Mouse (Mus musculus) embryonic facial prominence, embryonic 14.5 days (tissue): Measurements from ENCODE around the gene Tnnt2. TPM values are rescaled to one million over a fixed set of nuclear protein-coding genes. Genes with fewer than 3 reads are reported as not detected.

Experiments used
- ATAC-seq: fragments of 200-750 bp; cut with Nextera tagmentation; 2 replicates; pipeline ENCODE4 v1.8.0; 2017; ENCODE audit warnings: low read depth, moderate number of reproducible peaks, moderate TSS enrichment
- DNase-seq: peaks from one replicate; pipeline ENCODE4 v3.0.0-alpha.2; 2015; ENCODE audit warnings: low spot score
- H3K27ac ChIP-seq: fragments of 300-500 bp; sonication (generic); replicated peaks from 2 replicates; pipeline ENCODE4 v1.5.1; 2014; ENCODE audit warnings: low read depth, mild to moderate bottlenecking, low read length, moderate library complexity
- H3K27me3 ChIP-seq: fragments of 300-500 bp; sonication (generic); replicated peaks from 2 replicates; pipeline ENCODE4 v1.6.1; 2014; ENCODE audit warnings: low read length; ENCODE audit not compliant: control insufficient read depth, insufficient read depth
- H3K36me3 ChIP-seq: fragments of 300-500 bp; sonication (generic); 2 replicates; pipeline ENCODE4 v1.6.1; 2014; ENCODE audit warnings: low read length, mixed read lengths; ENCODE audit not compliant: control insufficient read depth, insufficient read depth
- H3K4me1 ChIP-seq: fragments of 300-500 bp; sonication (generic); 2 replicates; pipeline ENCODE4 v1.6.1; 2014; ENCODE audit warnings: antibody characterized with exemption, low read length; ENCODE audit not compliant: control insufficient read depth, insufficient read depth
- H3K4me2 ChIP-seq: fragments of 300-500 bp; sonication (generic); 2 replicates; pipeline ENCODE4 v1.6.1; 2014; ENCODE audit warnings: low read depth, mild to moderate bottlenecking, low read length, moderate library complexity, mixed read lengths
- H3K4me3 ChIP-seq: fragments of 300-500 bp; sonication (generic); 2 replicates; pipeline ENCODE4 v1.5.1; 2014; ENCODE audit warnings: low read depth, mild to moderate bottlenecking, low read length
- H3K9ac ChIP-seq: fragments of 300-500 bp; sonication (generic); 2 replicates; pipeline ENCODE4 v1.6.1; 2014; ENCODE audit warnings: low read depth, mild to moderate bottlenecking, low read length, moderate library complexity, mixed read lengths
- H3K9me3 ChIP-seq: fragments of 300-500 bp; sonication (generic); 2 replicates; pipeline ENCODE4 v1.6.1; 2016; ENCODE audit warnings: low read length; ENCODE audit not compliant: control insufficient read depth
- WGBS: fragments of 180-500 bp; shearing (Covaris S2); extraction: QIAGEN DNeasy Blood & Tissue Kit; methylation state at CpG from one replicate; pipeline ENCODE4 v1.1.7; 2014; 5-methylcytosine and 5-hydroxymethylcytosine counted together
- polyA plus RNA-seq: library from polyadenylated mRNA; unstranded; fragments of >200 nt; fragmentation: Nextera tagmentation; extraction: Ambion mirVana; gene quantifications from 2 replicates; pipeline ENCODE4 v1.2.1, GENCODE M21; 2014

Gene Tnnt2
- polyA plus RNA-seq, 1 experiment from 2014 or later: 213 TPM

GRCm38 (mm10) chr1:135856070-135856469, 19.9 kb downstream of the Tnnt2 start:
- H3K4me2 ChIP-seq: no peak overlapping the region
- H3K4me3 ChIP-seq: no peak overlapping the region
- no peaks in the 10 kb centered on the region for H3K36me3 ChIP-seq
- H3K4me1 ChIP-seq: peaks cover 4% of the 10 kb centered on the region; the same call in 1 of the 2 replicates
- no peaks in the 10 kb centered on the region for H3K9me3 ChIP-seq
- no peak overlapping the region for H3K27ac ChIP-seq
- H3K27me3 ChIP-seq: no peaks in the 10 kb centered on the region
- ATAC-seq (no peak), DNase-seq (no peak)
- no peak overlapping the region for H3K9ac ChIP-seq
- WGBS: 64% methylated on average over 3 of the region's 4 CpGs

GRCm38 (mm10) chr1:135857137-135857775, 21.1 kb downstream of the Tnnt2 start:
- Histone ChIP-seq H3K4me1 (peaks cover 3% of the 10 kb centered on the region; the same call in 1 of the 2 replicates), H3K27ac (no peak overlapping the region), H3K9ac (no peak overlapping the region), H3K4me2 (no peak overlapping the region), H3K9me3 (no peaks in the 10 kb centered on the region), H3K36me3 (no peaks in the 10 kb centered on the region), H3K4me3 (no peak overlapping the region), H3K27me3 (no peaks in the 10 kb centered on the region)
- ATAC-seq (peak; percentile 69), DNase-seq (peak; percentile 63)
- WGBS: 56% methylated on average over 11 of the region's 11 CpGs

- no peak for ATAC-seq
Observed at GRCm38 (mm10) chr1:135858533-135858932, 22.4 kb downstream of the Tnnt2 start.

GRCm38 (mm10) chr1:135861091-135861490, 24.9 kb downstream of the Tnnt2 start:
- Histone ChIP-seq H3K4me1 (no peaks in the 10 kb centered on the region), H3K27me3 (no peaks in the 10 kb centered on the region), H3K4me2 (no peak overlapping the region), H3K4me3 (no peak overlapping the region), H3K27ac (no peak overlapping the region), H3K9me3 (no peaks in the 10 kb centered on the region), H3K9ac (no peak overlapping the region), H3K36me3 (no peaks in the 10 kb centered on the region)
- no peak for DNase-seq
- no peak for ATAC-seq
- WGBS: 62% methylated on average over 5 of the region's 5 CpGs

More at GRCm38 (mm10) chr1:135858533-135858932, 22.4 kb downstream of the Tnnt2 start:
- Histone ChIP-seq H3K4me2 (no peak overlapping the region), H3K4me3 (no peak overlapping the region), H3K9ac (no peak overlapping the region), H3K4me1 (no peaks in the 10 kb centered on the region), H3K9me3 (no peaks in the 10 kb centered on the region), H3K27ac (no peak overlapping the region), H3K36me3 (no peaks in the 10 kb centered on the region), H3K27me3 (no peaks in the 10 kb centered on the region)
- no peak for DNase-seq
- WGBS: 89% methylated on average over 7 of the region's 7 CpGs

- no peak overlapping the region for H3K4me3 ChIP-seq
- DNase-seq: no peak
- peak; percentile 10; the same call in 1 of the 2 replicates for ATAC-seq
- H3K9me3 ChIP-seq: no peaks in the 10 kb centered on the region
- H3K4me2 ChIP-seq: no peak overlapping the region
- H3K36me3 ChIP-seq: no peaks in the 10 kb centered on the region
- H3K27ac ChIP-seq: no peak overlapping the region
- H3K27me3 ChIP-seq: no peaks in the 10 kb centered on the region
- H3K4me1 ChIP-seq: no peaks in the 10 kb centered on the region
- 62% methylated on average over 9 of the region's 9 CpGs for WGBS
- H3K9ac ChIP-seq: no peak overlapping the region
Observed at GRCm38 (mm10) chr1:135861980-135862552, 25.9 kb downstream of the Tnnt2 start.

GRCm38 (mm10) chr1:135862561-135862960, 26.4 kb downstream of the Tnnt2 start:
- ATAC-seq: no peak
- WGBS: 67% methylated on average over 5 of the region's 5 CpGs

GRCm38 (mm10) chr1:135863786-135864335, 27.7 kb downstream of the Tnnt2 start:
- DNase-seq: no peak
- no peaks in the 10 kb centered on the region for H3K4me1 ChIP-seq
- no peaks in the 10 kb centered on the region for H3K27me3 ChIP-seq
- no peak overlapping the region for H3K4me2 ChIP-seq
- H3K36me3 ChIP-seq: no peaks in the 10 kb centered on the region
- no peak overlapping the region for H3K4me3 ChIP-seq
- no peaks in the 10 kb centered on the region for H3K9me3 ChIP-seq
- ATAC-seq: no peak
- 78% methylated on average over 9 of the region's 9 CpGs for WGBS
- no peak overlapping the region for H3K9ac ChIP-seq
- no peak overlapping the region for H3K27ac ChIP-seq

More at GRCm38 (mm10) chr1:135862561-135862960, 26.4 kb downstream of the Tnnt2 start:
- Histone ChIP-seq H3K27ac (no peak overlapping the region), H3K36me3 (no peaks in the 10 kb centered on the region), H3K27me3 (no peaks in the 10 kb centered on the region), H3K9me3 (no peaks in the 10 kb centered on the region), H3K4me2 (no peak overlapping the region), H3K4me1 (no peaks in the 10 kb centered on the region), H3K9ac (no peak overlapping the region), H3K4me3 (no peak overlapping the region)
- no peak for DNase-seq

GRCm38 (mm10) chr1:135864830-135865229, 28.7 kb downstream of the Tnnt2 start:
- Histone ChIP-seq H3K27me3 (no peaks in the 10 kb centered on the region), H3K4me2 (no peak overlapping the region), H3K4me1 (no peaks in the 10 kb centered on the region), H3K4me3 (no peak overlapping the region), H3K9me3 (no peaks in the 10 kb centered on the region), H3K27ac (no peak overlapping the region), H3K36me3 (no peaks in the 10 kb centered on the region), H3K9ac (no peak overlapping the region)
- no peak for DNase-seq
- 86% methylated on average over 6 of the region's 6 CpGs for WGBS
- no peak for ATAC-seq
